Mouse (Mus musculus): ENCODE measurements at regions not wholly inside any gene's neighbourhood (a gene's known extent, or its start where the extent isn't known, plus 50 kb on each side); places are given as distances from the start of the nearest gene placed in this dataset.

DNA sequence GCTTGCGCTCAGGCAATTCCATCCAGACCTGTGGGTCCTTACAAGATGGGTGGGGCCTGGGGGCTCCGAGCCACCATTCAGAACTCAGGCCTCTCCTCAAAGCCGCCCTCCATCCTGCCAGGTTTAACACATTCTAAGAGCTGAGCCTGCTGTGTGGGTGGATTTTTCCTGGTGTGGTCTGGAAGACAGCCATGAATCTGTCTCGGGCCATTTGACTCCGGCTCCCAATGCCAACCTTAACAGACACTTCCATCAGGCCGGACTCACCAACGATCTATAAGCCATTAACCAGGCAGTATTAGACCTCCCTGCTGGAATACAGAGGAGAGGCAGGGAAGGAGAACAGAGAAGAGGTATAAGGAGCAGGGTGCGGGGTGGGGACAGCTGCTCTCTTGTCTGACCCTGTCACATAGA lies 288.9 kb upstream of the Rpl38 start:
- 50% methylated on average over 8 of the region's 8 CpGs for WGBS
- Histone ChIP-seq H3K27ac (replicated peaks) (no peak overlapping the region), H3K9ac (no peak overlapping the region), H3K9me3 (replicated peaks) (no peaks in the 10 kb centered on the region), H3K27me3 (no peaks in the 10 kb centered on the region), H3K4me3 (replicated peaks) (no peak overlapping the region), H3K4me1 (0 out of 2 replicates have a peak, but pooled peaks cover 17% of the 10 kb centered on the region), H3K36me3 (no peaks in the 10 kb centered on the region), H3K4me2 (replicated peaks) (no peak overlapping the region)
- ATAC-seq (ENCODE audit: insufficient number of reproducible peaks, low FRiP score, low TSS enrichment, low read depth), result no peak

- H3K4me2 ChIP-seq (replicated peaks), result no peak overlapping the region
- H3K36me3 ChIP-seq, result no peaks in the 10 kb centered on the region
- H3K27ac ChIP-seq (replicated peaks), result 0 out of 2 replicates have a peak overlapping the region, but pooled peaks have one; percentile 7
- WGBS, result 37% methylated on average over 14 of the region's 14 CpGs
- 0 out of 2 replicates have a peak, but pooled peaks cover 17% of the 10 kb centered on the region for H3K4me1 ChIP-seq
- H3K9me3 ChIP-seq (replicated peaks), result no peaks in the 10 kb centered on the region
- ATAC-seq (ENCODE audit: insufficient number of reproducible peaks, low FRiP score, low TSS enrichment, low read depth), result no peak
- H3K27me3 ChIP-seq, result no peaks in the 10 kb centered on the region
- H3K9ac ChIP-seq, result no peak overlapping the region
- H3K4me3 ChIP-seq (replicated peaks), result no peak overlapping the region
Observed at GRCm38 (mm10) chr11:114375921-114376320, 292.4 kb upstream of the Rpl38 start.

GRCm38 (mm10) chr11:114370708-114371107 lies 297.6 kb upstream of the Rpl38 start:
- Histone ChIP-seq H3K4me2 (replicated peaks) (no peak overlapping the region), H3K27me3 (no peaks in the 10 kb centered on the region), H3K27ac (replicated peaks) (no peak overlapping the region), H3K9me3 (replicated peaks) (no peaks in the 10 kb centered on the region), H3K4me1 (0 out of 2 replicates have a peak, but pooled peaks cover 5% of the 10 kb centered on the region), H3K4me3 (replicated peaks) (no peak overlapping the region), H3K36me3 (no peaks in the 10 kb centered on the region), H3K9ac (no peak overlapping the region)
- 42% methylated on average over 10 of the region's 10 CpGs for WGBS
- ATAC-seq (ENCODE audit: insufficient number of reproducible peaks, low FRiP score, low TSS enrichment, low read depth), result no peak

DNA sequence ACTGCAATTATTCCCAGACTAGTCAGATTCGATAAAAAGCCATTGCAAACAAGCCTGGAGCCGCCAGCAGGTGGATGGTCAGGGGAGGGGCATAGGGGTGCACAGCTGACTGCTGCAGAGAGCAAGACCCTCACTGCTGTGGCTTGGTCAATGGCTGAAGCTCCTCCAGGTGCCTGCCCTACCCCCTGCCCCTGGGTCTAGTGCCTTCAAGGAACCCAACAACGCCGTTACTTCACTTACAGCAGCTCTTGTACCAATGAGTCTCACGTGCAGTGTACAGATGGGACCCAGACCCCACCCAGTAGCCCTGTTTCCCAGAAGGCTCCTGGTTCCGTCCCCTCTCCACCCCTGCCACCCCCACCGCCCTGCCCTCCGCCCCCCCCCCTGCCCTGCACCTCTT lies 300.5 kb upstream of the Rpl38 start:
- Histone ChIP-seq H3K36me3 (no peaks in the 10 kb centered on the region), H3K27ac (replicated peaks) (no peak overlapping the region), H3K9me3 (replicated peaks) (no peaks in the 10 kb centered on the region), H3K4me3 (replicated peaks) (no peak overlapping the region), H3K27me3 (no peaks in the 10 kb centered on the region), H3K4me2 (replicated peaks) (no peak overlapping the region), H3K9ac (no peak overlapping the region), H3K4me1 (no peaks in the 10 kb centered on the region)
- WGBS, result 75% methylated on average over 8 of the region's 8 CpGs
- ATAC-seq (ENCODE audit: insufficient number of reproducible peaks, low FRiP score, low TSS enrichment, low read depth), result no peak

DNA sequence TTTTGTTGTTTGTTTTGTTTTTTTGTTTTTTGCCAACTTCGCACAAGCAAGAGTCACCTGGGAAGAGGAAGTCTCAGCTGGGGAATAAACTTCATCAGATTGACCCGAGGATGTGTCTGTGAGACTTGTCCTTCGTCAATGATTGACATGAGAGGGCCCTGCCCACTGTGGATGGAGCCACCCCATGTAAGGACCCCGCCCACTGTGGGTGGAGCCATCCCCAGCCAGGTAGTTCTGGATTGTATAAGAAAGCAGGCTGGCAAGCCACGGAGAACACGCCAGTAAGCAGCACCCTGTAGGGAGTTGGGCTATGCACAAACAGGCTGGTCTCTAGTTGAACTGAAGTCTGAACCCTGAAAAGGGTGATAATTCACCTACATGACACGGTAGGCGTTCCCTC lies 294.1 kb upstream of the Sdk2 start:
- Histone ChIP-seq H3K4me3 (replicated peaks) (no peak overlapping the region), H3K9me3 (replicated peaks) (no peaks in the 10 kb centered on the region), H3K4me2 (replicated peaks) (no peak overlapping the region), H3K36me3 (no peaks in the 10 kb centered on the region), H3K4me1 (no peaks in the 10 kb centered on the region), H3K27ac (replicated peaks) (no peak overlapping the region), H3K9ac (no peak overlapping the region), H3K27me3 (no peaks in the 10 kb centered on the region)
- ATAC-seq (ENCODE audit: insufficient number of reproducible peaks, low FRiP score, low TSS enrichment, low read depth), result no peak
- 82% methylated on average over 8 of the region's 8 CpGs for WGBS

GRCm38 (mm10) chr11:114360321-114360720 lies 293.5 kb upstream of the Sdk2 start:
- WGBS, result 84% methylated on average over 10 of the region's 10 CpGs
- no peak overlapping the region for H3K4me3 ChIP-seq (replicated peaks)
- H3K4me2 ChIP-seq (replicated peaks), result no peak overlapping the region
- H3K27me3 ChIP-seq, result no peaks in the 10 kb centered on the region
- no peak overlapping the region for H3K27ac ChIP-seq (replicated peaks)
- H3K4me1 ChIP-seq, result no peaks in the 10 kb centered on the region
- ATAC-seq (ENCODE audit: insufficient number of reproducible peaks, low FRiP score, low TSS enrichment, low read depth), result no peak
- H3K9ac ChIP-seq, result no peak overlapping the region
- H3K36me3 ChIP-seq, result no peaks in the 10 kb centered on the region
- no peaks in the 10 kb centered on the region for H3K9me3 ChIP-seq (replicated peaks)

- WGBS, result 56% methylated on average over 4 of the region's 4 CpGs
- no peaks in the 10 kb centered on the region for H3K9me3 ChIP-seq (replicated peaks)
- no peak overlapping the region for H3K4me3 ChIP-seq (replicated peaks)
- no peaks in the 10 kb centered on the region for H3K36me3 ChIP-seq
- H3K4me2 ChIP-seq (replicated peaks), result no peak overlapping the region
- no peaks in the 10 kb centered on the region for H3K4me1 ChIP-seq
- ATAC-seq (ENCODE audit: insufficient number of reproducible peaks, low FRiP score, low TSS enrichment, low read depth), result no peak
- no peaks in the 10 kb centered on the region for H3K27me3 ChIP-seq
- H3K9ac ChIP-seq, result no peak overlapping the region
- H3K27ac ChIP-seq (replicated peaks), result no peak overlapping the region
Observed at GRCm38 (mm10) chr11:114352146-114352795, 285.4 kb upstream of the Sdk2 start.

GRCm38 (mm10) chr11:114336839-114337484 lies 270.1 kb upstream of the Sdk2 start:
- Histone ChIP-seq H3K4me1 (0 out of 2 replicates have a peak, but pooled peaks cover 6% of the 10 kb centered on the region), H3K27ac (replicated peaks) (no peak overlapping the region), H3K4me3 (replicated peaks) (no peak overlapping the region), H3K27me3 (no peaks in the 10 kb centered on the region), H3K36me3 (no peaks in the 10 kb centered on the region), H3K4me2 (replicated peaks) (no peak overlapping the region), H3K9me3 (replicated peaks) (no peaks in the 10 kb centered on the region), H3K9ac (no peak overlapping the region)
- WGBS, result 68% methylated on average over 12 of the region's 12 CpGs
- no peak for ATAC-seq (ENCODE audit: insufficient number of reproducible peaks, low FRiP score, low TSS enrichment, low read depth)

DNA sequence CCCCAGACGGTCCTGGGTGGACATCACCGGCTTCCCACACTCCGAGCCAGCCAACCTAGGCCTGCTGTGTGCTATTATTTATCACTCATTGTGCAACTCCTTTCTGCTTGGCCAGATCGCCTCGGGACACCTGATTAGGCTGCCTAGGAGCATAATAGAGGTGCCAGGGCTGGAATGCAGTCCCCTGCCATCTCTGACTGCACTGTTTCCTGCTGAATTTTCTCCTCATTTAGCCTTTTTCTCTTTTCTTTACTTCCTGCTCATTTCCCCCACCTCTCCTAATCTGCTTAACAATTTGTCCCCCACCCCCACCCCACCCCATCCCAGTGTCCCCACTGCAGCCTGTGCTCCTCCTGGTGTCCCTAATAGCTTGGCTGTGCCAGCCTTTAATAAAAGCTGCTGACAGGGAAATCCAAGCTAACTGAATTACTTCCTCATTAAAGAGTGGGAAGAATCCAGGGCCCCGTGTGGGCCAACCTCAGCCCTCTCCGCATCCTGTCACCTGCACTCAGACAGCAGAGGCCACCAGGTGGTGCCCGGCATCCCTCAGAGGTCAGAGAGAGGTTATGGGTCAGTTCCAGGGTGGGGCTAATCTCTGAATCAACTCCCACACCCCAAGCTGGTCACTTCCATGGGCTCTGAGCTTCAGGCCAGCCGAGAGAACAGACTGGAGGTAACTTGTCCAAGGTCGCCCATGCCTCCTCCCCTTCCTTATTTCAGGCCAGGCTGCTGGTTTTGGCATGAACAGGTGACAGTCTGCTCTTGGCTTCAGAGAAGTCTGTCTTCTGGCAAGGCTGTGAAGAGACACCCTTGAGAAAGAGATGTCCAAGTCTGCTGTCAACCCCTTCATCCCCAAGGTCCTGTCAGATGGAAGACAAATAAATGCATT lies 269.3 kb upstream of the Sdk2 start:
- 41% methylated on average over 10 of the region's 10 CpGs for WGBS
- ATAC-seq (ENCODE audit: insufficient number of reproducible peaks, low FRiP score, low TSS enrichment, low read depth), result no peak; the same call in 1 of the 2 replicates
- H3K4me3 ChIP-seq (replicated peaks), result no peak overlapping the region

GRCm38 (mm10) chr11:114331579-114332150 lies 264.8 kb upstream of the Sdk2 start:
- no peak overlapping the region; the same call in 1 of the 2 replicates for H3K27ac ChIP-seq (replicated peaks)
- no peaks in the 10 kb centered on the region for H3K4me1 ChIP-seq
- H3K4me3 ChIP-seq (replicated peaks), result no peak overlapping the region
- no peaks in the 10 kb centered on the region for H3K36me3 ChIP-seq
- H3K9me3 ChIP-seq (replicated peaks), result no peaks in the 10 kb centered on the region
- no peak overlapping the region for H3K4me2 ChIP-seq (replicated peaks)
- H3K9ac ChIP-seq, result no peak overlapping the region
- WGBS, result 63% methylated on average over 5 of the region's 5 CpGs
- ATAC-seq (ENCODE audit: insufficient number of reproducible peaks, low FRiP score, low TSS enrichment, low read depth), result no peak
- no peaks in the 10 kb centered on the region for H3K27me3 ChIP-seq

More for the DNA sequence above, 269.3 kb upstream of the Sdk2 start:
- Histone ChIP-seq H3K27me3 (no peaks in the 10 kb centered on the region), H3K4me2 (replicated peaks) (no peak overlapping the region), H3K9me3 (replicated peaks) (no peaks in the 10 kb centered on the region), H3K27ac (replicated peaks) (no peak overlapping the region), H3K36me3 (no peaks in the 10 kb centered on the region), H3K4me1 (0 out of 2 replicates have a peak, but pooled peaks cover 6% of the 10 kb centered on the region), H3K9ac (no peak overlapping the region)

GRCm38 (mm10) chr11:114330316-114330715 lies 263.5 kb upstream of the Sdk2 start:
- Histone ChIP-seq H3K4me3 (replicated peaks) (no peak overlapping the region), H3K27me3 (no peaks in the 10 kb centered on the region), H3K4me2 (replicated peaks) (no peak overlapping the region), H3K4me1 (no peaks in the 10 kb centered on the region), H3K9me3 (replicated peaks) (no peaks in the 10 kb centered on the region), H3K9ac (no peak overlapping the region), H3K36me3 (no peaks in the 10 kb centered on the region), H3K27ac (replicated peaks) (no peak overlapping the region)
- WGBS, result 84% methylated on average over 5 of the region's 5 CpGs
- ATAC-seq (ENCODE audit: insufficient number of reproducible peaks, low FRiP score, low TSS enrichment, low read depth), result no peak

All from embryonic facial prominence, embryonic 15.5 days (tissue).